Mouse (Mus musculus) liver, embryonic 11.5 days (tissue): ENCODE results near the gene Cacna2d1. TPM values are rescaled to one million over a fixed set of nuclear protein-coding genes. Genes with fewer than 3 reads are reported as not detected.

Source experiments
- ATAC-seq: fragments of 200-750 bp; cut with Nextera tagmentation; replicated peaks from 2 replicates; pipeline ENCODE4 v1.8.0; 2017; ENCODE audit warnings: moderate number of reproducible peaks, mild to moderate bottlenecking, moderate TSS enrichment, moderate library complexity; ENCODE audit not compliant: low FRiP score
- DNase-seq: peaks from one replicate; pipeline ENCODE4 v3.0.0-alpha.2; 2017; ENCODE audit warnings: low spot score
- H3K27ac ChIP-seq: fragments of 300-500 bp; sonication (generic); 2 replicates; pipeline ENCODE4 v1.5.1; 2014; ENCODE audit warnings: mild to moderate bottlenecking, low read depth, low read length, control low read depth
- H3K27me3 ChIP-seq: fragments of 300-500 bp; sonication (generic); replicated peaks from 2 replicates; pipeline ENCODE4 v1.6.1; 2014; ENCODE audit warnings: low read length, mixed read lengths; ENCODE audit not compliant: control insufficient read depth, insufficient read depth
- H3K36me3 ChIP-seq: fragments of 300-500 bp; sonication (generic); 2 replicates; pipeline ENCODE4 v1.6.1; 2014; ENCODE audit warnings: mild to moderate bottlenecking, low read length, moderate library complexity, mixed read lengths; ENCODE audit not compliant: control insufficient read depth, insufficient read depth
- H3K4me1 ChIP-seq: fragments of 300-500 bp; sonication (generic); replicated peaks from 2 replicates; pipeline ENCODE4 v1.6.1; 2014; ENCODE audit warnings: low read length, mixed read lengths; ENCODE audit not compliant: control insufficient read depth, insufficient read depth
- H3K4me2 ChIP-seq: fragments of 300-500 bp; sonication (generic); 2 replicates; pipeline ENCODE4 v1.6.1; 2014; ENCODE audit warnings: mild to moderate bottlenecking, control low read depth, moderate library complexity
- H3K4me3 ChIP-seq: fragments of 300-500 bp; sonication (generic); 2 replicates; pipeline ENCODE4 v1.5.1; 2014; ENCODE audit warnings: low read depth, low read length, control low read depth
- H3K9ac ChIP-seq: fragments of 300-500 bp; sonication (generic); 2 replicates; pipeline ENCODE4 v1.6.1; 2014; ENCODE audit warnings: low read depth, low read length, control low read depth
- H3K9me3 ChIP-seq: fragments of 300-500 bp; sonication (generic); 2 replicates; pipeline ENCODE4 v1.6.1; 2016; ENCODE audit warnings: low read length, inconsistent platforms, mixed read lengths; ENCODE audit not compliant: control insufficient read depth
- WGBS: fragments of 180-500 bp; shearing (Covaris S2); extraction: QIAGEN DNeasy Blood & Tissue Kit; methylation state at CpG from one replicate; pipeline ENCODE4 v1.1.7; 2014; 5-methylcytosine and 5-hydroxymethylcytosine counted together
- polyA plus RNA-seq: library from polyadenylated mRNA; unstranded; fragments of >200 nt; fragmentation: Nextera tagmentation; extraction: Ambion mirVana; gene quantifications from 2 replicates; pipeline ENCODE4 v1.2.1, GENCODE M21; 2014

Gene Cacna2d1
- polyA plus RNA-seq, 1 experiment from 2014 or later, result 3.0 TPM

GRCm38 (mm10) chr5:16315983-16316390, 381.5 kb downstream of the Cacna2d1 start:
- Histone ChIP-seq H3K4me3 (no peak overlapping the region), H3K4me2 (no peak overlapping the region), H3K9me3 (no peaks in the 10 kb centered on the region), H3K4me1 (no peaks in the 10 kb centered on the region), H3K9ac (no peak overlapping the region), H3K27ac (no peak overlapping the region; the same call in 1 of the 2 replicates), H3K36me3 (no peaks in the 10 kb centered on the region), H3K27me3 (no peaks in the 10 kb centered on the region)
- ATAC-seq (peak; percentile 85), DNase-seq (no peak)

- ATAC-seq (no peak), DNase-seq (no peak)
- H3K36me3 ChIP-seq, result no peaks in the 10 kb centered on the region
- H3K4me3 ChIP-seq, result no peak overlapping the region
- H3K4me1 ChIP-seq, result no peaks in the 10 kb centered on the region
- 53% methylated on average over 4 of the region's 4 CpGs for WGBS
- H3K27ac ChIP-seq, result no peak overlapping the region
- no peak overlapping the region for H3K9ac ChIP-seq
- no peaks in the 10 kb centered on the region for H3K9me3 ChIP-seq
- H3K27me3 ChIP-seq, result no peaks in the 10 kb centered on the region
- no peak overlapping the region for H3K4me2 ChIP-seq
Observed at GRCm38 (mm10) chr5:16317680-16318242, 383.3 kb downstream of the Cacna2d1 start.

- no peak overlapping the region for H3K4me3 ChIP-seq
- no peaks in the 10 kb centered on the region for H3K9me3 ChIP-seq
- WGBS, result 91% methylated on average over 3 of the region's 3 CpGs
- H3K36me3 ChIP-seq, result no peaks in the 10 kb centered on the region
- no peak overlapping the region for H3K4me2 ChIP-seq
- no peak overlapping the region for H3K27ac ChIP-seq
- no peaks in the 10 kb centered on the region for H3K27me3 ChIP-seq
- H3K9ac ChIP-seq, result no peak overlapping the region
- ATAC-seq (no peak), DNase-seq (no peak)
- H3K4me1 ChIP-seq, result no peaks in the 10 kb centered on the region
Observed at GRCm38 (mm10) chr5:16326610-16327009, 392.1 kb downstream of the Cacna2d1 start.

- ATAC-seq, result no peak
- no peaks in the 10 kb centered on the region for H3K36me3 ChIP-seq
Observed at GRCm38 (mm10) chr5:16345393-16345792, 410.9 kb downstream of the Cacna2d1 start.

GRCm38 (mm10) chr5:16355816-16356215, 421.3 kb downstream of the Cacna2d1 start:
- Histone ChIP-seq H3K9me3 (no peaks in the 10 kb centered on the region), H3K4me2 (no peak overlapping the region), H3K36me3 (no peaks in the 10 kb centered on the region), H3K27me3 (no peaks in the 10 kb centered on the region), H3K9ac (no peak overlapping the region), H3K27ac (no peak overlapping the region), H3K4me1 (no peaks in the 10 kb centered on the region), H3K4me3 (no peak overlapping the region)
- ATAC-seq (no peak), DNase-seq (no peak)
- 66% methylated on average over 3 of the region's 3 CpGs for WGBS

More at GRCm38 (mm10) chr5:16345393-16345792, 410.9 kb downstream of the Cacna2d1 start:
- Histone ChIP-seq H3K4me3 (no peak overlapping the region), H3K9me3 (no peaks in the 10 kb centered on the region), H3K4me1 (no peaks in the 10 kb centered on the region), H3K4me2 (no peak overlapping the region), H3K27ac (no peak overlapping the region), H3K27me3 (no peaks in the 10 kb centered on the region), H3K9ac (no peak overlapping the region)
- no peak for DNase-seq

- Histone ChIP-seq H3K9ac (no peak overlapping the region), H3K9me3 (no peaks in the 10 kb centered on the region), H3K36me3 (no peaks in the 10 kb centered on the region), H3K4me3 (no peak overlapping the region), H3K4me2 (no peak overlapping the region), H3K4me1 (no peaks in the 10 kb centered on the region), H3K27ac (no peak overlapping the region), H3K27me3 (no peaks in the 10 kb centered on the region)
- DNase-seq (no peak), ATAC-seq (no peak)
- WGBS, result 83% methylated on average over 4 of the region's 4 CpGs
Observed at GRCm38 (mm10) chr5:16357709-16358108, 423.2 kb downstream of the Cacna2d1 start.

GRCm38 (mm10) chr5:16362076-16362475, 427.6 kb downstream of the Cacna2d1 start:
- Histone ChIP-seq H3K4me3 (no peak overlapping the region), H3K27me3 (no peaks in the 10 kb centered on the region), H3K9ac (no peak overlapping the region), H3K27ac (no peak overlapping the region), H3K9me3 (no peaks in the 10 kb centered on the region), H3K4me1 (no peaks in the 10 kb centered on the region), H3K4me2 (no peak overlapping the region), H3K36me3 (no peaks in the 10 kb centered on the region)
- 60% methylated on average over 2 of the region's 2 CpGs for WGBS
- ATAC-seq, result no peak
- no peak for DNase-seq

- no peak overlapping the region for H3K27ac ChIP-seq
- no peaks in the 10 kb centered on the region for H3K4me1 ChIP-seq
- DNase-seq (no peak), ATAC-seq (no peak)
- no peaks in the 10 kb centered on the region for H3K36me3 ChIP-seq
- WGBS, result 83% methylated on average over 2 of the region's 2 CpGs
- H3K27me3 ChIP-seq, result no peaks in the 10 kb centered on the region
- no peak overlapping the region for H3K4me3 ChIP-seq
- no peaks in the 10 kb centered on the region for H3K9me3 ChIP-seq
- no peak overlapping the region for H3K4me2 ChIP-seq
- no peak overlapping the region for H3K9ac ChIP-seq
Observed at GRCm38 (mm10) chr5:16363171-16363570, 428.7 kb downstream of the Cacna2d1 start.

- ATAC-seq, result no peak
- Histone ChIP-seq H3K9ac (no peak overlapping the region), H3K27me3 (no peaks in the 10 kb centered on the region), H3K4me1 (no peaks in the 10 kb centered on the region), H3K9me3 (no peaks in the 10 kb centered on the region), H3K4me3 (no peak overlapping the region), H3K36me3 (no peaks in the 10 kb centered on the region), H3K4me2 (no peak overlapping the region), H3K27ac (no peak overlapping the region)
- WGBS, result 87% methylated on average over 8 of the region's 8 CpGs
- no peak for DNase-seq
Observed at GRCm38 (mm10) chr5:16370706-16371105, 436.2 kb downstream of the Cacna2d1 start.
